Mouse (Mus musculus) hindbrain, embryonic 10.5 days (tissue): ENCODE data around the gene Hoxa11. TPM values are rescaled to one million over a fixed set of nuclear protein-coding genes. Genes with fewer than 3 reads are reported as not detected.
A peak's percentile ranks its signal among the peaks of the same experiment; 100 is the strongest.

ENCODE experiments used
- DNase-seq: peaks from one replicate; pipeline ENCODE4 v3.0.0-alpha.2; 2017; ENCODE audit warnings: low spot score
- H3K27ac ChIP-seq: fragments of 300-500 bp; sonication (generic); 2 replicates; pipeline ENCODE4 v1.5.1; 2016; ENCODE audit warnings: mild to moderate bottlenecking, moderate library complexity
- H3K27me3 ChIP-seq: fragments of 300-500 bp; sonication (generic); 2 replicates; pipeline ENCODE4 v1.6.1; 2016; ENCODE audit warnings: mild to moderate bottlenecking; ENCODE audit not compliant: poor library complexity, insufficient read depth, severe bottlenecking
- H3K36me3 ChIP-seq: fragments of 300-500 bp; sonication (generic); 2 replicates; pipeline ENCODE4 v1.6.1; 2016; ENCODE audit warnings: mild to moderate bottlenecking, moderate library complexity
- H3K4me1 ChIP-seq: fragments of 300-500 bp; sonication (generic); replicated peaks from 2 replicates; pipeline ENCODE4 v1.6.1; 2016; ENCODE audit warnings: mild to moderate bottlenecking
- H3K4me3 ChIP-seq: fragments of 300-500 bp; sonication (generic); 2 replicates; pipeline ENCODE4 v1.5.1; 2016; ENCODE audit warnings: mild to moderate bottlenecking, moderate library complexity
- H3K9me3 ChIP-seq: fragments of 300-500 bp; sonication (generic); 2 replicates; pipeline ENCODE4 v1.6.1; 2016; ENCODE audit warnings: mild to moderate bottlenecking, moderate library complexity
- WGBS: fragments of 180-500 bp; shearing (Covaris S2); methylation state at CpG from one replicate; pipeline ENCODE4 v1.1.7; 2016; 5-methylcytosine and 5-hydroxymethylcytosine counted together
- polyA plus RNA-seq: library from polyadenylated mRNA; unstranded; fragments of >200 nt; fragmentation: Nextera tagmentation; extraction: Ambion mirVana; gene quantifications from 2 replicates; pipeline ENCODE4 v1.2.1, GENCODE M21; 2016

Hoxa11 gene
- not detected in 2 replicates for polyA plus RNA-seq

- Histone ChIP-seq H3K27me3 (peaks cover 100% of the 10 kb centered on the region), H3K9me3 (no peaks in the 10 kb centered on the region), H3K4me3 (no peak within 1 kb of the TSS), H3K27ac (no peak within 1 kb of the TSS), H3K36me3 (no peaks in the 10 kb centered on the region), H3K4me1 (peaks cover 9% of the 10 kb centered on the region; the same call in 1 of the 2 replicates)
- 2% methylated on average over 20 of the region's 20 CpGs for WGBS
- DNase-seq = no peak
Measured at GRCm38 (mm10) chr6:52245757-52246142, at the start of gene Hoxa11. TSS of gene Hoxa11 (minus strand) at chr6:52245810.

- 81% methylated on average over 6 of the region's 6 CpGs for WGBS
- Histone ChIP-seq H3K27ac (no peak overlapping the region), H3K27me3 (peaks cover 84% of the 10 kb centered on the region), H3K36me3 (no peaks in the 10 kb centered on the region), H3K9me3 (no peaks in the 10 kb centered on the region), H3K4me3 (no peak overlapping the region), H3K4me1 (peaks cover 6% of the 10 kb centered on the region)
- DNase-seq = no peak
Measured at GRCm38 (mm10) chr6:52294616-52295015, 49.0 kb upstream of the Hoxa11 start.

GRCm38 (mm10) chr6:52292328-52292727 is 46.7 kb upstream of the Hoxa11 start:
- Histone ChIP-seq H3K36me3 (no peaks in the 10 kb centered on the region), H3K9me3 (no peaks in the 10 kb centered on the region), H3K27ac (no peak overlapping the region), H3K4me3 (no peak overlapping the region), H3K27me3 (peaks cover 89% of the 10 kb centered on the region), H3K4me1 (peaks cover 6% of the 10 kb centered on the region)
- 55% methylated on average over 7 of the region's 7 CpGs for WGBS
- DNase-seq = no peak

- Histone ChIP-seq H3K36me3 (no peaks in the 10 kb centered on the region), H3K27ac (no peak overlapping the region), H3K27me3 (peaks cover 87% of the 10 kb centered on the region), H3K4me3 (peak overlapping the region; percentile 34), H3K4me1 (peaks cover 6% of the 10 kb centered on the region), H3K9me3 (no peaks in the 10 kb centered on the region)
- peak; percentile 64 for DNase-seq
- WGBS = 2% methylated on average over 45 of the region's 45 CpGs
Measured at GRCm38 (mm10) chr6:52291021-52291860, 45.6 kb upstream of the Hoxa11 start.

- WGBS = 19% methylated on average over 12 of the region's 12 CpGs
- DNase-seq = peak; percentile 13
- H3K4me1 ChIP-seq = peaks cover 6% of the 10 kb centered on the region
- H3K27me3 ChIP-seq = peaks cover 88% of the 10 kb centered on the region
- H3K27ac ChIP-seq = no peak overlapping the region
- H3K36me3 ChIP-seq = no peaks in the 10 kb centered on the region
- H3K9me3 ChIP-seq = no peaks in the 10 kb centered on the region
- H3K4me3 ChIP-seq = no peak overlapping the region
Measured at GRCm38 (mm10) chr6:52290186-52290585, 44.6 kb upstream of the Hoxa11 start.

GRCm38 (mm10) chr6:52283896-52284295 is 38.3 kb upstream of the Hoxa11 start:
- Histone ChIP-seq H3K36me3 (no peaks in the 10 kb centered on the region), H3K9me3 (no peaks in the 10 kb centered on the region), H3K27me3 (peaks cover 76% of the 10 kb centered on the region), H3K4me1 (no peaks in the 10 kb centered on the region), H3K27ac (no peak overlapping the region), H3K4me3 (no peak overlapping the region)
- DNase-seq = no peak
- WGBS = 83% methylated on average over 5 of the region's 5 CpGs

- Histone ChIP-seq H3K36me3 (no peaks in the 10 kb centered on the region), H3K9me3 (no peaks in the 10 kb centered on the region), H3K4me3 (no peak overlapping the region), H3K27me3 (peaks cover 83% of the 10 kb centered on the region), H3K4me1 (no peaks in the 10 kb centered on the region), H3K27ac (no peak overlapping the region)
- DNase-seq = no peak
- WGBS = 69% methylated on average over 12 of the region's 12 CpGs
Measured at GRCm38 (mm10) chr6:52281084-52281483, 35.5 kb upstream of the Hoxa11 start.

GRCm38 (mm10) chr6:52276920-52277319 is 31.3 kb upstream of the Hoxa11 start:
- H3K9me3 ChIP-seq = no peaks in the 10 kb centered on the region
- H3K4me3 ChIP-seq = no peak overlapping the region
- no peak for DNase-seq
- H3K27me3 ChIP-seq = peaks cover 93% of the 10 kb centered on the region
- WGBS = 5% methylated on average over 5 of the region's 5 CpGs
- H3K36me3 ChIP-seq = no peaks in the 10 kb centered on the region
- H3K27ac ChIP-seq = no peak overlapping the region
- no peaks in the 10 kb centered on the region for H3K4me1 ChIP-seq

GRCm38 (mm10) chr6:52276382-52276781 is 30.8 kb upstream of the Hoxa11 start:
- no peaks in the 10 kb centered on the region for H3K36me3 ChIP-seq
- WGBS = 2% methylated on average over 6 of the region's 6 CpGs
- H3K27me3 ChIP-seq = peaks cover 94% of the 10 kb centered on the region
- H3K4me3 ChIP-seq = no peak overlapping the region
- no peaks in the 10 kb centered on the region for H3K4me1 ChIP-seq
- DNase-seq = no peak
- H3K9me3 ChIP-seq = no peaks in the 10 kb centered on the region
- H3K27ac ChIP-seq = no peak overlapping the region

- Histone ChIP-seq H3K9me3 (no peaks in the 10 kb centered on the region), H3K4me3 (no peak overlapping the region), H3K36me3 (no peaks in the 10 kb centered on the region), H3K27ac (no peak overlapping the region), H3K4me1 (no peaks in the 10 kb centered on the region), H3K27me3 (peaks cover 94% of the 10 kb centered on the region)
- DNase-seq = peak; percentile 23
- WGBS = 8% methylated on average over 8 of the region's 8 CpGs
Measured at GRCm38 (mm10) chr6:52275563-52276280, 30.1 kb upstream of the Hoxa11 start.

GRCm38 (mm10) chr6:52274576-52274975 is 29.0 kb upstream of the Hoxa11 start:
- WGBS = 2% methylated on average over 11 of the region's 11 CpGs
- Histone ChIP-seq H3K4me3 (no peak overlapping the region), H3K4me1 (no peaks in the 10 kb centered on the region), H3K27me3 (peaks cover 95% of the 10 kb centered on the region), H3K27ac (no peak overlapping the region), H3K36me3 (no peaks in the 10 kb centered on the region), H3K9me3 (no peaks in the 10 kb centered on the region)
- peak; percentile 23 for DNase-seq

GRCm38 (mm10) chr6:52273656-52274280 is 28.2 kb upstream of the Hoxa11 start:
- DNase-seq = peak; percentile 52
- H3K27ac ChIP-seq = no peak overlapping the region
- peaks cover 98% of the 10 kb centered on the region for H3K27me3 ChIP-seq
- no peak overlapping the region for H3K4me3 ChIP-seq
- H3K36me3 ChIP-seq = no peaks in the 10 kb centered on the region
- WGBS = 2% methylated on average over 22 of the region's 22 CpGs
- no peaks in the 10 kb centered on the region for H3K4me1 ChIP-seq
- H3K9me3 ChIP-seq = no peaks in the 10 kb centered on the region
